Mouse (Mus musculus): ENCODE measurements around the gene Snapc5. TPM values are rescaled to one million over a fixed set of nuclear protein-coding genes. Genes with fewer than 3 reads are reported as not detected.

The Snapc5 gene
- polyA plus RNA-seq, 1 experiment from 2014 or later: 14.8 TPM

GRCm38 (mm10) chr9:64219772-64220420, 40.8 kb downstream of the Snapc5 start:
- TF ChIP-seq EP300 (IDR thresholded peaks at IDR 0.05; ENCODE audit: low read depth) (no peak), CTCF (IDR thresholded peaks at IDR 0.05; ENCODE audit: low read depth) (no peak)
- no peak overlapping the region for H3K9ac ChIP-seq (replicated peaks)
- ATAC-seq (no peak), DNase-seq (no peak)
- no peaks in the 10 kb centered on the region for H3K9me3 ChIP-seq (ENCODE audit: low read length)
- no peaks in the 10 kb centered on the region for H3K36me3 ChIP-seq (replicated peaks; ENCODE audit: insufficient read depth, low read length)
- no peak overlapping the region for H3K27ac ChIP-seq (ENCODE audit: low read depth)
- peaks cover 22% of the 10 kb centered on the region for H3K4me1 ChIP-seq (ENCODE audit: insufficient read depth)
- H3K4me2 ChIP-seq (ENCODE audit: low read depth, low read length): no peak overlapping the region
- 81% methylated on average over 10 of the region's 10 CpGs for WGBS (ENCODE audit: insufficient replicate concordance)
- H3K27me3 ChIP-seq (ENCODE audit: insufficient read depth, low read length): no peaks in the 10 kb centered on the region
- H3K4me3 ChIP-seq (ENCODE audit: low read depth, low read length): no peak overlapping the region

- H3K9me3 ChIP-seq (ENCODE audit: low read length): no peaks in the 10 kb centered on the region
- no peak overlapping the region for H3K9ac ChIP-seq (replicated peaks)
- no peak overlapping the region for H3K4me3 ChIP-seq (ENCODE audit: low read depth, low read length)
- peaks cover 24% of the 10 kb centered on the region for H3K4me1 ChIP-seq (ENCODE audit: insufficient read depth)
- H3K36me3 ChIP-seq (replicated peaks; ENCODE audit: insufficient read depth, low read length): no peaks in the 10 kb centered on the region
- H3K4me2 ChIP-seq (ENCODE audit: low read depth, low read length): no peak overlapping the region
- no peaks in the 10 kb centered on the region for H3K27me3 ChIP-seq (ENCODE audit: insufficient read depth, low read length)
- WGBS (ENCODE audit: insufficient replicate concordance): 63% methylated on average over 1 of the region's 1 CpGs
- no peak for DNase-seq
- no peak overlapping the region for H3K27ac ChIP-seq (ENCODE audit: low read depth)
- TF ChIP-seq EP300 (IDR thresholded peaks at IDR 0.05; ENCODE audit: low read depth) (no peak), CTCF (IDR thresholded peaks at IDR 0.05; ENCODE audit: low read depth) (no peak)
- ATAC-seq: no peak
These were observed 41.5 kb downstream of the Snapc5 start for GRCm38 (mm10) chr9:64220603-64221002.

- H3K4me3 ChIP-seq (ENCODE audit: low read depth, low read length): no peak overlapping the region
- H3K9me3 ChIP-seq (ENCODE audit: low read length): no peaks in the 10 kb centered on the region
- H3K4me1 ChIP-seq (ENCODE audit: insufficient read depth): peaks cover 26% of the 10 kb centered on the region
- no peaks in the 10 kb centered on the region for H3K27me3 ChIP-seq (ENCODE audit: insufficient read depth, low read length)
- no peak overlapping the region for H3K9ac ChIP-seq (replicated peaks)
- no peaks in the 10 kb centered on the region for H3K36me3 ChIP-seq (replicated peaks; ENCODE audit: insufficient read depth, low read length)
- DNase-seq: no peak
- 72% methylated on average over 4 of the region's 4 CpGs for WGBS (ENCODE audit: insufficient replicate concordance)
- no peak for ATAC-seq
- H3K27ac ChIP-seq (ENCODE audit: low read depth): no peak overlapping the region
- TF ChIP-seq EP300 (IDR thresholded peaks at IDR 0.05; ENCODE audit: low read depth) (no peak), CTCF (IDR thresholded peaks at IDR 0.05; ENCODE audit: low read depth) (no peak)
- H3K4me2 ChIP-seq (ENCODE audit: low read depth, low read length): no peak overlapping the region
These were observed 42.4 kb downstream of the Snapc5 start for GRCm38 (mm10) chr9:64221480-64221879.

- Histone ChIP-seq H3K27ac (ENCODE audit: low read depth) (no peak overlapping the region), H3K4me3 (ENCODE audit: low read depth, low read length) (no peak overlapping the region), H3K4me1 (ENCODE audit: insufficient read depth) (peaks cover 26% of the 10 kb centered on the region), H3K36me3 (replicated peaks; ENCODE audit: insufficient read depth, low read length) (no peaks in the 10 kb centered on the region), H3K9me3 (ENCODE audit: low read length) (no peaks in the 10 kb centered on the region), H3K9ac (replicated peaks) (no peak overlapping the region), H3K4me2 (ENCODE audit: low read depth, low read length) (no peak overlapping the region), H3K27me3 (ENCODE audit: insufficient read depth, low read length) (no peaks in the 10 kb centered on the region)
- ATAC-seq (no peak), DNase-seq (no peak)
- no peak for TF ChIP-seq CTCF (IDR thresholded peaks at IDR 0.05; ENCODE audit: low read depth)
- TF ChIP-seq EP300 (IDR thresholded peaks at IDR 0.05; ENCODE audit: low read depth): no peak
- WGBS (ENCODE audit: insufficient replicate concordance): 40% methylated on average over 2 of the region's 2 CpGs
These were observed 43.0 kb downstream of the Snapc5 start for GRCm38 (mm10) chr9:64222098-64222497.

- Histone ChIP-seq H3K4me2 (ENCODE audit: low read depth, low read length) (no peak overlapping the region), H3K36me3 (replicated peaks; ENCODE audit: insufficient read depth, low read length) (no peaks in the 10 kb centered on the region), H3K9me3 (ENCODE audit: low read length) (no peaks in the 10 kb centered on the region), H3K27ac (ENCODE audit: low read depth) (no peak overlapping the region), H3K4me3 (ENCODE audit: low read depth, low read length) (no peak overlapping the region), H3K4me1 (ENCODE audit: insufficient read depth) (peaks cover 25% of the 10 kb centered on the region), H3K9ac (replicated peaks) (no peak overlapping the region), H3K27me3 (ENCODE audit: insufficient read depth, low read length) (no peaks in the 10 kb centered on the region)
- ATAC-seq (peak; percentile 27; the same call in 1 of the 2 replicates), DNase-seq (no peak)
- TF ChIP-seq EP300 (IDR thresholded peaks at IDR 0.05; ENCODE audit: low read depth) (no peak), CTCF (IDR thresholded peaks at IDR 0.05; ENCODE audit: low read depth) (no peak)
These were observed 46.7 kb downstream of the Snapc5 start for GRCm38 (mm10) chr9:64225805-64226204.

GRCm38 (mm10) chr9:64227736-64228135, 48.7 kb downstream of the Snapc5 start:
- Histone ChIP-seq H3K9ac (replicated peaks) (no peak overlapping the region), H3K4me2 (ENCODE audit: low read depth, low read length) (peak overlapping the region; percentile 44), H3K4me1 (ENCODE audit: insufficient read depth) (peaks cover 18% of the 10 kb centered on the region), H3K36me3 (replicated peaks; ENCODE audit: insufficient read depth, low read length) (no peaks in the 10 kb centered on the region), H3K9me3 (ENCODE audit: low read length) (no peaks in the 10 kb centered on the region), H3K27ac (ENCODE audit: low read depth) (no peak overlapping the region), H3K4me3 (ENCODE audit: low read depth, low read length) (no peak overlapping the region), H3K27me3 (ENCODE audit: insufficient read depth, low read length) (no peaks in the 10 kb centered on the region)
- TF ChIP-seq CTCF (IDR thresholded peaks at IDR 0.05; ENCODE audit: low read depth) (no peak), EP300 (IDR thresholded peaks at IDR 0.05; ENCODE audit: low read depth) (no peak)
- 32% methylated on average over 12 of the region's 12 CpGs for WGBS (ENCODE audit: insufficient replicate concordance)
- DNase-seq (no peak), ATAC-seq (no peak)

- Histone ChIP-seq H3K9me3 (ENCODE audit: low read length) (no peaks in the 10 kb centered on the region), H3K4me1 (ENCODE audit: insufficient read depth) (peaks cover 18% of the 10 kb centered on the region), H3K27me3 (ENCODE audit: insufficient read depth, low read length) (no peaks in the 10 kb centered on the region), H3K4me3 (ENCODE audit: low read depth, low read length) (no peak overlapping the region), H3K36me3 (replicated peaks; ENCODE audit: insufficient read depth, low read length) (no peaks in the 10 kb centered on the region), H3K27ac (ENCODE audit: low read depth) (no peak overlapping the region), H3K4me2 (ENCODE audit: low read depth, low read length) (no peak overlapping the region), H3K9ac (replicated peaks) (no peak overlapping the region)
- ATAC-seq (no peak), DNase-seq (no peak)
- TF ChIP-seq EP300 (IDR thresholded peaks at IDR 0.05; ENCODE audit: low read depth) (no peak), CTCF (IDR thresholded peaks at IDR 0.05; ENCODE audit: low read depth) (no peak)
These were observed 49.9 kb downstream of the Snapc5 start for GRCm38 (mm10) chr9:64228972-64229371.

Measured in liver, postnatal 0 days (tissue).